Mouse (Mus musculus): ENCODE measurements around the gene Etnk2. TPM values are rescaled to one million over a fixed set of nuclear protein-coding genes. Genes with fewer than 3 reads are reported as not detected.

Etnk2 gene
- polyA plus RNA-seq, 1 experiment from 2014 or later = 3.1 TPM

DNA sequence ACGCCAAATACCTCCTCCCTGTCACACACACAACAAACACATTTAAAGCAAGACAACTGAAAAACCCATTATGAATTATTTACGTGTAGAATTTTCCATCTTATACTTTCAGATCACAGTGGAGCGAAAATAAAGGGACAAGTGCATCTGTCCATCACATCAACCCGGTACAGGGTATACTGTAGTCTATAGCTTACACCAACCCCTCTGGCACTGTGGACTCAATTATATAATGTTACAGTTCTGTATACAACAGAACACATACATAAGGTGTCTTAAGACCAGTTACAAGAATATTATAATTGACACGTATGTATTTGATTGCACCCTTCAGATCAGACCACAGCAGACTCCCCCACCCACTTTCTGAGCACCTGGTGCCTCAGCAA lies 33.7 kb downstream of the Etnk2 start:
- Histone ChIP-seq H3K27me3 (ENCODE audit: control insufficient read depth, insufficient read depth, low read length) (no peaks in the 10 kb centered on the region), H3K4me1 (replicated peaks; ENCODE audit: control insufficient read depth, insufficient read depth, low read length) (peaks cover 12% of the 10 kb centered on the region), H3K9ac (ENCODE audit: low read depth, low read length) (peak overlapping the region; percentile 50), H3K9me3 (ENCODE audit: control insufficient read depth, low read length) (no peaks in the 10 kb centered on the region), H3K36me3 (ENCODE audit: control insufficient read depth, insufficient read depth, low read length) (0 out of 2 replicates have a peak, but pooled peaks cover 3% of the 10 kb centered on the region), H3K4me2 (replicated peaks; ENCODE audit: low read depth, low read length) (peak overlapping the region; percentile 24; the same call in 1 of the 2 replicates), H3K4me3 (ENCODE audit: low read depth, low read length) (no peak overlapping the region), H3K27ac (ENCODE audit: low read depth, low read length) (peak overlapping the region; percentile 96)
- no peak for DNase-seq (ENCODE audit: low spot score)
- peak; percentile 47 for ATAC-seq (ENCODE audit: low FRiP score)
- 56% methylated on average over 5 of the region's 5 CpGs for WGBS

DNA sequence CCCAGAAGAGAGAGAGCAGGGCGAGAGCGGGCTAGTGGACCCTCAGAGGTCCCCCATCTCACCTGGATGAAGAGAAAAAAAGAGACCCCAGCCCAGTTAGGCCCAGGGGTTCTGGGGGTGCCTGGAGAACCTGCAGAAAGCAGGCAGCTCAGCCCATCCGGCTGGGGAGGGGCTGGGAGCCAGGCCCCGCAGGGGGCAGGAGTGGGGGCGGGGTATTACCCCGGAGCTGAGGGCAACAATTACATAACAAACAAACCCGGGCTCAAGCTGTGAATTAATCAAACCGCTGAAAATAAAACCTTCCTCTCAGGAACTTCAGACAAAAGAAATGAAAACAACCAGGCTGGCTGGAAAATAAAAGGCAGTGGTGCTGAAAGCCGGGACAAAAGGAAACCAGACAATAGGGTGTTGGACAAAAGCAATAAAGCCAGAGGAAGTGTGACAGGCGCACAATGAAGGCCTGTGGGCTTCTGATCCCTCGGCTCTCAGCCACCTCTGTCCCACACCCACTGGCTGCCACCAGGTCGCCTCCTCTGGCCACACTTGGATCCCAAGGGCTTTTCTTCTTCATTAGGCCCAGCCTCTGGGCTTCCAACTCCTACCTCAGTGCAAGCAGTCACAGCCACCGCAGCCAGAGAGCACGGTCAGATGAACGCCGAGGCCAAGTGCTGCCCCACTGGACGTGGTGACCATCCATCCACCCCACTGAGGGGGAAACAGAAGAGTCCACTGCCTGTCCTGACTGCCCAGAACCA lies 34.3 kb downstream of the Etnk2 start:
- Histone ChIP-seq H3K4me2 (replicated peaks; ENCODE audit: low read depth, low read length) (peak overlapping the region; percentile 24), H3K27me3 (ENCODE audit: control insufficient read depth, insufficient read depth, low read length) (no peaks in the 10 kb centered on the region), H3K9me3 (ENCODE audit: control insufficient read depth, low read length) (no peaks in the 10 kb centered on the region), H3K4me3 (ENCODE audit: low read depth, low read length) (no peak overlapping the region), H3K36me3 (ENCODE audit: control insufficient read depth, insufficient read depth, low read length) (0 out of 2 replicates have a peak, but pooled peaks cover 2% of the 10 kb centered on the region), H3K27ac (ENCODE audit: low read depth, low read length) (peak overlapping the region; percentile 96), H3K9ac (ENCODE audit: low read depth, low read length) (peak overlapping the region; percentile 50), H3K4me1 (replicated peaks; ENCODE audit: control insufficient read depth, insufficient read depth, low read length) (peaks cover 12% of the 10 kb centered on the region)
- ATAC-seq (ENCODE audit: low FRiP score) = peak; percentile 82
- peak; percentile 78 for DNase-seq (ENCODE audit: low spot score)
- WGBS = 4% methylated on average over 17 of the region's 17 CpGs

DNA sequence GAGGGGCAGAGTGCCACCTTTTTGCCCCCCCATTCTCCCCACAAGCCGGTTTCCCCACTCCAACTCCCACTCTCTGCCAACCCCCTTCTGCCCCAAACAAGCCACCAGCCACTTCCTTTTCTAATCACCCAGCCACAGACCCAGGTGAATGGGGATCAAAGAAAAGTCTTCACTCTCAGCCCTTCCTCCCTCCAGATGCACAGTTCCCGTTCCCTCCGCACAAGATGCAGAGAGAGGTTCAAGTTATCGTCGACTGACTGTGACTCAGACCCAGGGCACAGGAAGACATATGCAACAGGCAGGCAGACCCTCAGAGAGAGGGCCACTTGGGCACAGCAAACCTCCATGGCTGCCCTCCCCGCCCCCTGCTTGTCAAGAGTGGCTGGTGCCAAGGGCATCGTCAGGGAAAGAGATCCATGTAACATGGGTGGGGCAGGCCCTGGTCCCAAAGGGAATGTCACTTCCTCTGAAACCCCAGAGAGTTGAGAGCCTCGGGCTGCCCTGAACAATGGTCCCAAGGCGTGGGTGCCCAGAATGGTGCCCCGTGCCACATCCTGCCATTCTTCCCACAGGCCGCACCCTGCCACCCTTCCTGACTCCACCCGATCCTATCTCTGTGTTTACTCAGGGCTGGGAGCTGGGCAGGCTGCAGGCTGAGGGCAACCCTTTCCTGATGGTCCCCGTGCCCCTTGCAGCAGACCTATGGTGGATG lies 36.8 kb downstream of the Etnk2 start:
- ATAC-seq (ENCODE audit: low FRiP score) = no peak
- no peak overlapping the region for H3K27ac ChIP-seq (ENCODE audit: low read depth, low read length)
- H3K4me3 ChIP-seq (ENCODE audit: low read depth, low read length) = no peak overlapping the region
- H3K4me2 ChIP-seq (replicated peaks; ENCODE audit: low read depth, low read length) = no peak overlapping the region
- no peaks in the 10 kb centered on the region for H3K36me3 ChIP-seq (ENCODE audit: control insufficient read depth, insufficient read depth, low read length)
- no peaks in the 10 kb centered on the region for H3K9me3 ChIP-seq (ENCODE audit: control insufficient read depth, low read length)
- 83% methylated on average over 13 of the region's 13 CpGs for WGBS
- no peak for DNase-seq (ENCODE audit: low spot score)
- no peak overlapping the region for H3K9ac ChIP-seq (ENCODE audit: low read depth, low read length)
- peaks cover 12% of the 10 kb centered on the region for H3K4me1 ChIP-seq (replicated peaks; ENCODE audit: control insufficient read depth, insufficient read depth, low read length)
- no peaks in the 10 kb centered on the region for H3K27me3 ChIP-seq (ENCODE audit: control insufficient read depth, insufficient read depth, low read length)

DNA sequence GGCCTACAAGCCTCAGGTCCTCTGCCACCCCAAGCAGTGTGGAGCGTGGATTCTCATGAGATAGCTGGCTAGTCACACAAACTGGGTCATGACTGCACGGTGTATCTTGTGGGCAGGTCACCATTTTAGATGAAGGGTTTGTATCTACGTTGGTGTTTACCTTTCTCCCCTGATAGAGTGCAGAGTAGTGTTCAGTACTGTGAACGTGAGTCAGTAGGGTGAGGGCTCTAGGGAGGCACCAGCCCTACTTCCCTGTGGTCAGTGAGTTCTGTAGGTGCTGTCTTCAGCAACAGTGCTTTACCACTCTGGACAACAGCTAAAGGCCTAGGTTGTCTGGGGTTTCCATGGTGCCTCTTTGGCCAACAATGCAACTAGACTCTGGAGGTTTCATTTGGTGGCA lies 40.6 kb downstream of the Etnk2 start:
- H3K9ac ChIP-seq (ENCODE audit: low read depth, low read length) = no peak overlapping the region
- H3K9me3 ChIP-seq (ENCODE audit: control insufficient read depth, low read length) = no peaks in the 10 kb centered on the region
- no peak for ATAC-seq (ENCODE audit: low FRiP score)
- no peak overlapping the region for H3K4me3 ChIP-seq (ENCODE audit: low read depth, low read length)
- H3K27ac ChIP-seq (ENCODE audit: low read depth, low read length) = no peak overlapping the region
- H3K36me3 ChIP-seq (ENCODE audit: control insufficient read depth, insufficient read depth, low read length) = no peaks in the 10 kb centered on the region
- 86% methylated on average over 4 of the region's 4 CpGs for WGBS
- H3K27me3 ChIP-seq (ENCODE audit: control insufficient read depth, insufficient read depth, low read length) = no peaks in the 10 kb centered on the region
- H3K4me2 ChIP-seq (replicated peaks; ENCODE audit: low read depth, low read length) = no peak overlapping the region
- no peak for DNase-seq (ENCODE audit: low spot score)
- H3K4me1 ChIP-seq (replicated peaks; ENCODE audit: control insufficient read depth, insufficient read depth, low read length) = peaks cover 11% of the 10 kb centered on the region

DNA sequence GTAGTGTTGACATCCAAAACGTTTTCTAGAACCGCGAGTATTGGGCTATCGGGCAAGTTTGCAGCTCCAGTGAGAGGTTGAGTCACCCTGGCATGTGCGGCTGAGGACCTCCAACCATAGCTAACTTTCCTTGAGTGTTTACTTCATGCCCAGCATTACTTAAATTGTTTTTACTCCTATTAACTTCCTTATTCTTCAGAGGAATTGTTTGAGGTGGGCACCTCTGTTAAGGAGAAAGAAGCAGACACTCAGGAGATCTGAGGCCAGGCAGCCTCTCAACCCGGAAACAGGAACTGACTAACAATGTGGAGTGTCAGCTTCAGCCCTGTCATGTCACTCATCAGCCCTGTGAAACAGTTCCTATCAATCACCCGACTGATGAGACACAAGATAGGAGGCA lies 43.2 kb downstream of the Etnk2 start:
- H3K36me3 ChIP-seq (ENCODE audit: control insufficient read depth, insufficient read depth, low read length) = no peaks in the 10 kb centered on the region
- H3K4me2 ChIP-seq (replicated peaks; ENCODE audit: low read depth, low read length) = no peak overlapping the region
- peaks cover 18% of the 10 kb centered on the region for H3K4me1 ChIP-seq (replicated peaks; ENCODE audit: control insufficient read depth, insufficient read depth, low read length)
- ATAC-seq (ENCODE audit: low FRiP score) (no peak), DNase-seq (ENCODE audit: low spot score) (no peak)
- no peak overlapping the region for H3K9ac ChIP-seq (ENCODE audit: low read depth, low read length)
- H3K27ac ChIP-seq (ENCODE audit: low read depth, low read length) = no peak overlapping the region
- no peak overlapping the region for H3K4me3 ChIP-seq (ENCODE audit: low read depth, low read length)
- no peaks in the 10 kb centered on the region for H3K9me3 ChIP-seq (ENCODE audit: control insufficient read depth, low read length)
- no peaks in the 10 kb centered on the region for H3K27me3 ChIP-seq (ENCODE audit: control insufficient read depth, insufficient read depth, low read length)
- 87% methylated on average over 7 of the region's 7 CpGs for WGBS

DNA sequence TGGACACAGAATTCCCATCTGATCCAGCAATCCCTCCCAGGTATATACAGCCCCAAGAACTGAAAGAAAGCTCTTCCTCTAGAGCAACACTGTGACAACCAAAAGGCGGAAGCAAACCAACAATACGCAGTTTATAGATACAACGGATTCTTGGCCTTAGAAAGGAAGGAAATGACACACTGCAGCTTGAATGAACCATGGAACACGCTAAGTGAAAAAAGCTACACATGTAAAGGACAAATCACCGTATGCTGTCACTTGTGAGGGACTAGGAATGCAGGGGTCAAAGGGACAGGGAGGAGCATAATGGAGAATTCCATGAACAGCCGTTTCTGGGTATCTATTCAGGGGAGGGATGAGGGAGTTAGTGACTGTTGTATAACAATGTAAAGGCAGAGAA lies 44.1 kb downstream of the Etnk2 start:
- no peak for ATAC-seq (ENCODE audit: low FRiP score)
- peak overlapping the region; percentile 48; the same call in 1 of the 2 replicates for H3K27ac ChIP-seq (ENCODE audit: low read depth, low read length)
- H3K9me3 ChIP-seq (ENCODE audit: control insufficient read depth, low read length) = no peaks in the 10 kb centered on the region
- H3K4me3 ChIP-seq (ENCODE audit: low read depth, low read length) = no peak overlapping the region
- H3K4me1 ChIP-seq (replicated peaks; ENCODE audit: control insufficient read depth, insufficient read depth, low read length) = peaks cover 26% of the 10 kb centered on the region
- no peak overlapping the region for H3K9ac ChIP-seq (ENCODE audit: low read depth, low read length)
- DNase-seq (ENCODE audit: low spot score) = no peak
- 39% methylated on average over 6 of the region's 6 CpGs for WGBS
- no peaks in the 10 kb centered on the region for H3K27me3 ChIP-seq (ENCODE audit: control insufficient read depth, insufficient read depth, low read length)
- no peak overlapping the region for H3K4me2 ChIP-seq (replicated peaks; ENCODE audit: low read depth, low read length)
- H3K36me3 ChIP-seq (ENCODE audit: control insufficient read depth, insufficient read depth, low read length) = no peaks in the 10 kb centered on the region

DNA sequence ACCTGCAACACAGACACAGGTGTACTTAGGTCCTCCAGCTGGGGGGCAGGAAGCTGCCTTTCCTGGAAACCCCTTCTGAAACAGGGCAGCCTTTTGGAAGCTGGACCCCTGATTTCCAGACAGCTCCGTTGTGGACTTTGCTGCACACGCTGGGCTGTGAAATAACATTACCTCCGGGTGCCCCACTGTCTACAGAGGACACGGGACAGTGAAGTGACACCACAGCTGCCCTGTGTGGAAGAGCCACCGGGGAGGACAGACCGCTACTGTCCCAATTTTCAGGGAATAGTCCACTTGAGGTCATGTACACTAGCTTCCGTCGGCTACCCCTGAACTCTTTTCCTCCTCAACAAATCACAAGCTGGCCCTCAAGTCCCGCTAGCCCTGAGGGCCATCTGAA lies 44.9 kb downstream of the Etnk2 start:
- Histone ChIP-seq H3K27ac (ENCODE audit: low read depth, low read length) (peak overlapping the region; percentile 82), H3K4me1 (replicated peaks; ENCODE audit: control insufficient read depth, insufficient read depth, low read length) (peaks cover 29% of the 10 kb centered on the region), H3K4me3 (ENCODE audit: low read depth, low read length) (no peak overlapping the region), H3K9me3 (ENCODE audit: control insufficient read depth, low read length) (no peaks in the 10 kb centered on the region), H3K4me2 (replicated peaks; ENCODE audit: low read depth, low read length) (no peak overlapping the region), H3K27me3 (ENCODE audit: control insufficient read depth, insufficient read depth, low read length) (no peaks in the 10 kb centered on the region), H3K9ac (ENCODE audit: low read depth, low read length) (no peak overlapping the region), H3K36me3 (ENCODE audit: control insufficient read depth, insufficient read depth, low read length) (no peaks in the 10 kb centered on the region)
- DNase-seq (ENCODE audit: low spot score) = no peak
- WGBS = 27% methylated on average over 9 of the region's 9 CpGs
- no peak for ATAC-seq (ENCODE audit: low FRiP score)

DNA sequence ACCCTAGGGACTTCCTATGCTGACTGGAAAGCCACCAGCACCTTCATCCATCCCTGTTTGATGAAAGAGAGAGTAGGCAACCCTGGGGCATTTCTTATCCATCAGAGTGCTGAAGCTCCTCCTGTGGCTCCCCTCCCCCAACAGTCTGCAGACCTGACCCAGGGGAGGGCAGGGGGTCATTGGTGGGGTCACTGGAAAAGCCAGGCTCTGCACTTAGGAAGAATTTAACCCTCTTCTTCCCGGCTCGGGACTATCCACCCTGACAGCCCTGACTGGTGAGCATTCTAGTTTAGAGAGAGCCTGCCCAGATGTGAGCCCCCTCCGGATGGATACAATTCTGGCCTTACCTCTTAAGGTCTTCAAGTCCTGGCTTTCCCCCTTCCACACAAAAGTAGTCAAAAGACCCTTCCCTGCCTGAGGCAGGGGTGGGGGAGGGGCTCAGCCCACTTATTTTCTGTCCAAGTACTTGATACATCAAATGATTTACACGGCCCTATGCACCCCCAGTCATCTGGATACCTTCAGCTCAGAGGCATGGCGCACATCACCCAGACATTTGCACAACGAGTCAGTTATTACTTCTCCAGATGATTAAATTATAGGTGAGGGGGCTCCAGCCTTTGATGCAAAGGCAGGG lies 45.6 kb downstream of the Etnk2 start:
- H3K9me3 ChIP-seq (ENCODE audit: control insufficient read depth, low read length) = no peaks in the 10 kb centered on the region
- peak overlapping the region; percentile 82 for H3K27ac ChIP-seq (ENCODE audit: low read depth, low read length)
- ATAC-seq (ENCODE audit: low FRiP score) (peak; percentile 69), DNase-seq (ENCODE audit: low spot score) (peak; percentile 72)
- H3K4me3 ChIP-seq (ENCODE audit: low read depth, low read length) = no peak overlapping the region
- no peaks in the 10 kb centered on the region for H3K36me3 ChIP-seq (ENCODE audit: control insufficient read depth, insufficient read depth, low read length)
- H3K4me2 ChIP-seq (replicated peaks; ENCODE audit: low read depth, low read length) = no peak overlapping the region
- 3% methylated on average over 6 of the region's 6 CpGs for WGBS
- H3K27me3 ChIP-seq (ENCODE audit: control insufficient read depth, insufficient read depth, low read length) = no peaks in the 10 kb centered on the region
- H3K4me1 ChIP-seq (replicated peaks; ENCODE audit: control insufficient read depth, insufficient read depth, low read length) = peaks cover 29% of the 10 kb centered on the region
- peak overlapping the region; percentile 12; the same call in 1 of the 2 replicates for H3K9ac ChIP-seq (ENCODE audit: low read depth, low read length)
